Mouse (Mus musculus) myocyte (in vitro differentiated cells): ENCODE results near the gene Gtf2b. TPM values are rescaled to one million over a fixed set of nuclear protein-coding genes. Genes with fewer than 3 reads are reported as not detected.

Experiments used
- H3K27me3 ChIP-seq: one replicate; pipeline ENCODE4 v1.6.1; 2011; ENCODE audit not compliant: control insufficient read depth, insufficient read depth, insufficient read length
- H3K36me3 ChIP-seq: one replicate; pipeline ENCODE4 v1.6.1; 2011; ENCODE audit not compliant: control insufficient read depth, insufficient read depth
- H3K4me2 ChIP-seq: one replicate; pipeline ENCODE4 v1.6.1; 2011; ENCODE audit warnings: low read depth, control low read depth
- H3K4me3 ChIP-seq: one replicate; pipeline ENCODE4 v1.5.1; 2011; ENCODE audit warnings: mild to moderate bottlenecking, control low read depth, moderate library complexity
- H3K79me2 ChIP-seq: one replicate; pipeline ENCODE4 v1.6.1; 2011; ENCODE audit not compliant: control insufficient read depth, insufficient read depth
- H3ac ChIP-seq: one replicate; pipeline ENCODE4 v1.6.1; 2011; ENCODE audit not compliant: control insufficient read depth, insufficient read length
- CEBPB ChIP-seq: IDR thresholded peaks from 2 replicates; pipeline ENCODE4 v1.6.1; 2011; ENCODE audit warnings: mild to moderate bottlenecking, moderate library complexity; ENCODE audit not compliant: poor library complexity, insufficient read depth, severe bottlenecking
- E2F4 ChIP-seq: IDR thresholded peaks from one replicate; pipeline ENCODE4 v1.6.1; 2011; ENCODE audit warnings: mild to moderate bottlenecking, control low read depth, moderate library complexity; ENCODE audit not compliant: insufficient read depth
- MAX ChIP-seq: IDR thresholded peaks from one replicate; pipeline ENCODE4 v1.6.1; 2011; ENCODE audit warnings: low read depth, mild to moderate bottlenecking, control low read depth
- MYOD1 ChIP-seq, 3 experiments: IDR thresholded peaks; one replicate each; pipeline ENCODE4 v1.6.1; 2011; ENCODE audit warnings: control low read depth in 2 of 3, low read depth in 2 of 3, mild to moderate bottlenecking in 2 of 3, moderate library complexity in 1 of 3; ENCODE audit not compliant: insufficient read length in 2 of 3, control insufficient read depth in 1 of 3
- MYOG ChIP-seq, 3 experiments: IDR thresholded peaks; one replicate each; pipeline ENCODE4 v1.6.1; 2011; ENCODE audit warnings: control low read depth in 2 of 3, low read depth in 2 of 3, mild to moderate bottlenecking in 2 of 3; ENCODE audit not compliant: insufficient read length in 2 of 3, control insufficient read depth in 1 of 3, insufficient read depth in 1 of 3
- POLR2A ChIP-seq: IDR thresholded peaks from one replicate; pipeline ENCODE4 v1.6.1; 2011; ENCODE audit warnings: low read depth, mild to moderate bottlenecking, control low read depth, moderate library complexity; ENCODE audit not compliant: insufficient read length
- POLR2AphosphoS2 ChIP-seq: IDR thresholded peaks from one replicate; pipeline ENCODE4 v1.6.1; 2011; ENCODE audit warnings: low read depth, control low read depth; ENCODE audit not compliant: insufficient read length
- REST ChIP-seq: IDR thresholded peaks from one replicate; pipeline ENCODE4 v1.6.1; 2011; ENCODE audit warnings: mild to moderate bottlenecking, control low read depth, moderate library complexity; ENCODE audit not compliant: insufficient read depth, insufficient read length
- SRF ChIP-seq: IDR thresholded peaks from one replicate; pipeline ENCODE4 v1.6.1; 2011; ENCODE audit warnings: low read depth; ENCODE audit not compliant: control insufficient read depth, insufficient read length
- TCF12 ChIP-seq: IDR thresholded peaks from one replicate; pipeline ENCODE4 v1.6.1; 2011; ENCODE audit warnings: mild to moderate bottlenecking, control low read depth; ENCODE audit not compliant: poor library complexity, insufficient read depth, severe bottlenecking
- TCF3 ChIP-seq: IDR thresholded peaks from one replicate; pipeline ENCODE4 v1.6.1; 2011; ENCODE audit warnings: low read depth, control low read depth; ENCODE audit not compliant: insufficient read length
- USF1 ChIP-seq: IDR thresholded peaks from one replicate; pipeline ENCODE4 v1.6.1; 2011; ENCODE audit warnings: low read depth, mild to moderate bottlenecking, control low read depth, moderate library complexity
- polyA plus RNA-seq: library from polyadenylated mRNA; unstranded; fragments of >200 nt; fragmentation: generic; extraction: Trizol; gene quantifications from one replicate; pipeline ENCODE4 v1.2.1, GENCODE M21; 2012; ENCODE audit warnings: missing spikeins

The Gtf2b gene
- polyA plus RNA-seq, 1 experiment: 21.6 TPM

- Histone ChIP-seq H3K27me3 (no peaks in the 10 kb centered on the region), H3K4me2 (peak overlapping the region; percentile 42)
Measured at GRCm38 (mm10) chr3:142755132-142755867, 9.5 kb upstream of the Gtf2b start.

GRCm38 (mm10) chr3:142757841-142758240 lies 7.0 kb upstream of the Gtf2b start:
- Histone ChIP-seq H3K79me2 (no peaks in the 10 kb centered on the region), H3K4me3 (no peak overlapping the region), H3K36me3 (no peaks in the 10 kb centered on the region), H3K27me3 (no peaks in the 10 kb centered on the region), H3ac (no peak overlapping the region), H3K4me2 (no peak overlapping the region)
- TF ChIP-seq MAX (no peak), POLR2A (no peak), MYOD1 (IDR thresholded peaks at IDR 0.05; ENCODE audit: control insufficient read depth in 1 of 3, insufficient read length in 2 of 3, low read depth in 2 of 3) (no peak)

More at GRCm38 (mm10) chr3:142755132-142755867, 9.5 kb upstream of the Gtf2b start:
- TF ChIP-seq POLR2AphosphoS2: no peak
- TF ChIP-seq MAX: no peak
- no peak overlapping the region for H3K4me3 ChIP-seq
- no peak overlapping the region for H3ac ChIP-seq
- H3K79me2 ChIP-seq: no peaks in the 10 kb centered on the region
- no peaks in the 10 kb centered on the region for H3K36me3 ChIP-seq

GRCm38 (mm10) chr3:142758593-142758992 lies 6.3 kb upstream of the Gtf2b start:
- Histone ChIP-seq H3K4me3 (no peak overlapping the region), H3K27me3 (no peaks in the 10 kb centered on the region), H3K36me3 (no peaks in the 10 kb centered on the region), H3K4me2 (no peak overlapping the region), H3K79me2 (no peaks in the 10 kb centered on the region), H3ac (no peak overlapping the region)
- TF ChIP-seq REST (no peak), TCF3 (no peak), CEBPB (no peak), TCF12 (no peak), POLR2AphosphoS2 (no peak), E2F4 (no peak), MAX (no peak), MYOG (IDR thresholded peaks at IDR 0.05; ENCODE audit: control insufficient read depth in 1 of 3, insufficient read depth in 1 of 3, insufficient read length in 2 of 3, low read depth in 2 of 3) (no peak), SRF (no peak), MYOD1 (IDR thresholded peaks at IDR 0.05; ENCODE audit: control insufficient read depth in 1 of 3, insufficient read length in 2 of 3, low read depth in 2 of 3) (no peak), POLR2A (no peak), USF1 (no peak)

- H3K4me2 ChIP-seq: no peak overlapping the region
- peaks cover 2% of the 10 kb centered on the region for H3K79me2 ChIP-seq
- TF ChIP-seq TCF12 (no peak), TCF3 (no peak), REST (no peak), MAX (no peak), POLR2A (no peak), MYOG (IDR thresholded peaks at IDR 0.05; ENCODE audit: control insufficient read depth in 1 of 3, insufficient read depth in 1 of 3, insufficient read length in 2 of 3, low read depth in 2 of 3) (no peak), SRF (no peak), MYOD1 (IDR thresholded peaks at IDR 0.05; ENCODE audit: control insufficient read depth in 1 of 3, insufficient read length in 2 of 3, low read depth in 2 of 3) (no peak), USF1 (no peak), POLR2AphosphoS2 (no peak), E2F4 (no peak), CEBPB (no peak)
- no peaks in the 10 kb centered on the region for H3K27me3 ChIP-seq
- no peak overlapping the region for H3ac ChIP-seq
- no peak overlapping the region for H3K4me3 ChIP-seq
- no peaks in the 10 kb centered on the region for H3K36me3 ChIP-seq
Measured at GRCm38 (mm10) chr3:142760356-142760755, 4.5 kb upstream of the Gtf2b start.

- H3K36me3 ChIP-seq: no peaks in the 10 kb centered on the region
- H3K27me3 ChIP-seq: no peaks in the 10 kb centered on the region
- peak overlapping the region; percentile 35 for H3ac ChIP-seq
- H3K4me2 ChIP-seq: peak overlapping the region; percentile 92
- no peak for TF ChIP-seq MYOG (IDR thresholded peaks at IDR 0.05; ENCODE audit: control insufficient read depth in 1 of 3, insufficient read depth in 1 of 3, insufficient read length in 2 of 3, low read depth in 2 of 3)
- no peak for TF ChIP-seq POLR2A
- no peak for TF ChIP-seq POLR2AphosphoS2
- TF ChIP-seq MYOD1 (IDR thresholded peaks at IDR 0.05; ENCODE audit: control insufficient read depth in 1 of 3, insufficient read length in 2 of 3, low read depth in 2 of 3): no peak
- TF ChIP-seq REST: no peak
- no peak for TF ChIP-seq TCF3
- no peak for TF ChIP-seq SRF
- TF ChIP-seq TCF12: no peak
- TF ChIP-seq E2F4: no peak
- no peak for TF ChIP-seq USF1
- H3K4me3 ChIP-seq: peak overlapping the region; percentile 86
- peaks cover 47% of the 10 kb centered on the region for H3K79me2 ChIP-seq
Measured at GRCm38 (mm10) chr3:142765778-142766165, 927 bp downstream of the Gtf2b start.
